Mouse (Mus musculus) E14TG2a.4 (cell line): ENCODE measurements around the gene Sfxn5.

ENCODE experiments used
- H3K27me3 ChIP-seq: 2 replicates; pipeline ENCODE4 v1.6.1; 2014; ENCODE audit warnings: low read length, control low read depth; ENCODE audit not compliant: insufficient read depth
- H3K36me3 ChIP-seq: 2 replicates; pipeline ENCODE4 v1.6.1; 2014; ENCODE audit warnings: low read length, control low read depth; ENCODE audit not compliant: insufficient read depth
- H3K4me1 ChIP-seq: replicated peaks from 2 replicates; pipeline ENCODE4 v1.6.1; 2014; ENCODE audit warnings: low read depth, low read length, control low read depth
- H3K4me3 ChIP-seq: replicated peaks from 2 replicates; pipeline ENCODE4 v1.5.1; 2014; ENCODE audit warnings: mild to moderate bottlenecking, low read length
- H3K9me3 ChIP-seq: 2 replicates; pipeline ENCODE4 v1.6.1; 2014; ENCODE audit warnings: low read length, control low read depth
- CTCF ChIP-seq: conservative IDR thresholded peaks from 2 replicates; pipeline ENCODE4 v1.5.1; 2014; ENCODE audit warnings: low read length
- NANOG ChIP-seq: IDR thresholded peaks from 2 replicates; pipeline ENCODE4 v1.6.1; 2014; ENCODE audit warnings: borderline replicate concordance, low read length, mixed read lengths
- POU5F1 ChIP-seq: IDR thresholded peaks from 2 replicates; pipeline ENCODE4 v1.6.1; 2014; ENCODE audit warnings: low read length, borderline replicate concordance

Gene Sfxn5

DNA sequence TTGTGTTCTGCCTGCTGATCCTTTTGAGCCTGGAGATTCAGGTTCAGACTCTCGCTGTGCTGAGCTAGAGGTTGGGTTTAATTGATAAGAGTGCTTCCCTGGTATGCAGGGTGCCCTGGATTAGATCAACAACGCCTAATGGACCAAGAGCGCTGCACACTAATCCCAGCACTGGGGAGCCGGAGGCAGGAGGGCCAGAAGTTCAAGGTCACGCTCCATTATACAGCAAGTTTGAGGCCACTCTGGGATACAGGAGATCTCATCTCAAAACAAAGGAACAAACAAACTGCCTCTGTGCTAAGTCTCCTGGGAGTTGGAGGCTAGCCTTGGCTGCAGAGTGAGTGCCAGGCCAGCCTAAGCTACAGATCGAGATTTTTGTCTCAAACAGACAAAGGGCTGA is 77.6 kb downstream of the Sfxn5 start:
- H3K9me3 ChIP-seq, result no peaks in the 10 kb centered on the region
- H3K4me1 ChIP-seq, result peaks cover 70% of the 10 kb centered on the region
- no peaks in the 10 kb centered on the region for H3K36me3 ChIP-seq
- 0 out of 2 replicates have a peak overlapping the region, but pooled peaks have one; percentile 11 for H3K4me3 ChIP-seq
- 0 out of 2 replicates have a peak, but pooled peaks cover 5% of the 10 kb centered on the region for H3K27me3 ChIP-seq
- TF ChIP-seq POU5F1 (no peak), CTCF (no peak), NANOG (peak; percentile 57; the same call in 1 of the 2 replicates)

DNA sequence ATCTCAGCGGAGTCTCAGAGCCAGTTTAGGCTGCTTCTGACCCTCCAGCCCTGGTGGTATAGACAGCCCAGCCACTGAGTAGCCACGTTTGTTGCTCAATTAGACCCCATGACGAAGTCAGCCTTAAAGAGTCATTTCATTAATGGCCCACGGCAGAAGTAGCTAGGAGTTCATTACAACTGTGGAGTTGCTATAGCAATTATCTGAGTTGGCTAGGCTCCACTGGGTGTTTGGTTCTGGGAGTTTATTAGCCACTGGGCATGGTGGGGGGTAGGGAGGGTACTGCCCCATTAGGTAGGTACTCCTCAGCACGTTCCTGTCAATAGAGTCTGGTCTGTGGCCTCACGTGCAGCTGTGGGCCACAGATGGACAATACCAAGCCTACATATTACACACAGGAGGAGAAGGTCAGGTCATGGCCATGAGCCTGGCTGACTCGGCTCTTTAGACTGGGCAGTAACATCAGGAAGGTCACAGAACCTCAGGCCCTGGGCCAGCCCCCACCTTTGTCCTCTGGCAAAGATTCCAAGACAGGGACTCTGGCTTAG is 79.2 kb downstream of the Sfxn5 start:
- H3K27me3 ChIP-seq, result 0 out of 2 replicates have a peak, but pooled peaks cover 5% of the 10 kb centered on the region
- H3K9me3 ChIP-seq, result no peaks in the 10 kb centered on the region
- TF ChIP-seq CTCF (no peak), POU5F1 (no peak), NANOG (no peak)
- no peaks in the 10 kb centered on the region for H3K36me3 ChIP-seq
- H3K4me1 ChIP-seq, result peaks cover 82% of the 10 kb centered on the region
- no peak overlapping the region for H3K4me3 ChIP-seq

DNA sequence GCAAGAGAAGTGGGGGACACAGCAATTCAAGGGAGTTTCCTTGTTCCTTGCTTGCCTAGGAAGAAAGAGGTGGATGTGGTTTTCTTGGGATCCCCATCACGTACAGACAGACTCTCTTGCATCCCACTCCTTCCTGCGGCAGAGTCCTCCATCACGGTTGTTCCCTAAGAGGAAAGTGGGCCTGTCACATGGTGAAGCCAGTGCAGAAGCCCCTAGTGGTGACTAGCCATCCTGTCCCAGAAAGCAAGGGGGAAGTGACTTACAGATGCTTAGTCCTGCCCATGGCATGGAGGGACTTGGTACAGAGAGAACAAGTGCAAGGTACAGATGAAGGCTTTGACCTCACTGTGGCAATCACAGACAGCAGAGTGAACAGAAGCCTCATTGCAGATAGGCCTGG is 79.9 kb downstream of the Sfxn5 start:
- Histone ChIP-seq H3K4me3 (no peak overlapping the region), H3K9me3 (no peaks in the 10 kb centered on the region), H3K4me1 (peaks cover 87% of the 10 kb centered on the region), H3K36me3 (no peaks in the 10 kb centered on the region), H3K27me3 (0 out of 2 replicates have a peak, but pooled peaks cover 5% of the 10 kb centered on the region)
- TF ChIP-seq NANOG (no peak), POU5F1 (no peak), CTCF (peak; percentile 15; the same call in 1 of the 2 replicates)

DNA sequence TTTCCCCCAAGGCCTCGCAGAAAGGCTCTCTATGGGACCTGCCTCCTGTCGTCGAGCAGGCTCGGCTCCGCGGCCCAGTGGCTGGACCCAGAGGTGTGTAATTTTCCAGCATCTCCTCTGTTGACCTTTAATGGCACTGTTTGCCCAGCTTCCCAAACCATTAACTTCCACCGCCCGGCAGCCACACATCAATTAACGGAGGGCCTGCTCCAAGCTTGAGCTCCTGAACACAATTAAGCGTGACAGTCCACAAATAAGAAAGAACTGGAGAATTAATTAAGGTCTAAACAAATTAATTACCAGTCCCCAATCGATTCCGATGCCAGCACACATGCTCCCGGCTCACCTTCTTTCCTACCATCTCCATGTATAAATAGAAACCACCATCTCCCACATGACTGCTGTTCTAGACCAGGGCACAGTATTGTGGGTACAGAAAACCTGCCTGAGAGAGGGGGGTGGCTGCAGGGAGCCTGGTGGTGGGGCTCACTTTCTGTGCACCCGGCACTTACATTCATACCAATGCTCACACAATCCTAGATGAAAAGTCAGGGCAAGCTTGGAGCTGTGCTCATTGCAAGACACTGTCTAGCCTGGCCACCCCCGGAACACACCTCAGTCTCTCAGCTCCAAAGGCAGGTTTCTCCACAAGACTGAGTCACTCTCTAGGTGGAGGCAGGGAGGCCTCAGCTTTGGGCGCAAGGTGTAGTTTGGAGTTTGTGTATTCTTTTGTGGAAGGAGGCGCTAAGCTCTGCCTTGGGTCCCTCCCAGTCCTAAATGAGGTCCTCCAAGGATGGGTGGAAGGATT is 80.8 kb downstream of the Sfxn5 start:
- H3K4me1 ChIP-seq, result peaks cover 91% of the 10 kb centered on the region

GRCm38 (mm10) chr6:85250811-85251241 is 82.4 kb downstream of the Sfxn5 start:
- no peak for TF ChIP-seq CTCF
- no peak for TF ChIP-seq POU5F1
- TF ChIP-seq NANOG, result no peak
- Histone ChIP-seq H3K4me1 (peaks cover 76% of the 10 kb centered on the region), H3K9me3 (no peaks in the 10 kb centered on the region), H3K36me3 (no peaks in the 10 kb centered on the region), H3K27me3 (0 out of 2 replicates have a peak, but pooled peaks cover 5% of the 10 kb centered on the region), H3K4me3 (peak overlapping the region; percentile 23; the same call in 1 of the 2 replicates)

More for the DNA sequence above, 80.8 kb downstream of the Sfxn5 start:
- H3K36me3 ChIP-seq, result no peaks in the 10 kb centered on the region
- peak overlapping the region; percentile 57 for H3K4me3 ChIP-seq
- TF ChIP-seq CTCF (no peak), POU5F1 (no peak), NANOG (no peak)
- 0 out of 2 replicates have a peak, but pooled peaks cover 5% of the 10 kb centered on the region for H3K27me3 ChIP-seq
- no peaks in the 10 kb centered on the region for H3K9me3 ChIP-seq

GRCm38 (mm10) chr6:85249821-85250220 is 83.4 kb downstream of the Sfxn5 start:
- 0 out of 2 replicates have a peak, but pooled peaks cover 5% of the 10 kb centered on the region for H3K27me3 ChIP-seq
- no peaks in the 10 kb centered on the region for H3K9me3 ChIP-seq
- no peak overlapping the region for H3K4me3 ChIP-seq
- H3K4me1 ChIP-seq, result peaks cover 66% of the 10 kb centered on the region
- TF ChIP-seq POU5F1 (no peak), NANOG (no peak), CTCF (no peak)
- no peaks in the 10 kb centered on the region for H3K36me3 ChIP-seq

- H3K4me3 ChIP-seq, result no peak overlapping the region
- H3K9me3 ChIP-seq, result no peaks in the 10 kb centered on the region
- no peak for TF ChIP-seq NANOG
- TF ChIP-seq CTCF, result peak; percentile 99
- no peak for TF ChIP-seq POU5F1
- H3K27me3 ChIP-seq, result no peaks in the 10 kb centered on the region
- peaks cover 49% of the 10 kb centered on the region for H3K4me1 ChIP-seq
- no peaks in the 10 kb centered on the region for H3K36me3 ChIP-seq
Observed at GRCm38 (mm10) chr6:85239044-85239489, 94.2 kb downstream of the Sfxn5 start.

GRCm38 (mm10) chr6:85237595-85238337 is 95.5 kb downstream of the Sfxn5 start:
- no peaks in the 10 kb centered on the region for H3K9me3 ChIP-seq
- TF ChIP-seq CTCF (no peak), NANOG (no peak), POU5F1 (no peak)
- H3K4me3 ChIP-seq, result 0 out of 2 replicates have a peak overlapping the region, but pooled peaks have one; percentile 5
- H3K4me1 ChIP-seq, result peaks cover 62% of the 10 kb centered on the region
- no peaks in the 10 kb centered on the region for H3K36me3 ChIP-seq
- no peaks in the 10 kb centered on the region for H3K27me3 ChIP-seq
